Mouse (Mus musculus) limb, embryonic 13.5 days (tissue): Measurements from ENCODE around the gene Ndnf. TPM values are rescaled to one million over a fixed set of nuclear protein-coding genes. Genes with fewer than 3 reads are reported as not detected.

Experiments used
- ATAC-seq: fragments of 200-750 bp; cut with Nextera tagmentation; 2 replicates; pipeline ENCODE4 v1.8.0; 2017; ENCODE audit warnings: low read depth, moderate number of reproducible peaks, moderate TSS enrichment; ENCODE audit not compliant: low FRiP score
- H3K27ac ChIP-seq: fragments of 300-500 bp; sonication (generic); 2 replicates; pipeline ENCODE4 v1.5.1; 2015; ENCODE audit warnings: inconsistent platforms, mild to moderate bottlenecking, moderate library complexity
- H3K27me3 ChIP-seq: fragments of 300-500 bp; sonication (generic); 2 replicates; pipeline ENCODE4 v1.6.1; 2015; ENCODE audit warnings: mild to moderate bottlenecking, inconsistent platforms
- H3K36me3 ChIP-seq: fragments of 300-500 bp; sonication (generic); 2 replicates; pipeline ENCODE4 v1.6.1; 2015; ENCODE audit warnings: inconsistent platforms, mild to moderate bottlenecking, moderate library complexity
- H3K4me1 ChIP-seq: fragments of 300-500 bp; sonication (generic); 2 replicates; pipeline ENCODE4 v1.6.1; 2015; ENCODE audit warnings: inconsistent platforms
- H3K4me2 ChIP-seq: fragments of 300-500 bp; sonication (generic); replicated peaks from 2 replicates; pipeline ENCODE4 v1.6.1; 2015; ENCODE audit warnings: inconsistent platforms, mild to moderate bottlenecking, moderate library complexity
- H3K4me3 ChIP-seq: fragments of 300-500 bp; sonication (generic); 2 replicates; pipeline ENCODE4 v1.5.1; 2015; ENCODE audit warnings: moderate library complexity, mild to moderate bottlenecking, inconsistent platforms
- H3K9ac ChIP-seq: fragments of 300-500 bp; sonication (generic); 2 replicates; pipeline ENCODE4 v1.6.1; 2015; ENCODE audit warnings: mild to moderate bottlenecking, inconsistent platforms
- H3K9me3 ChIP-seq: fragments of 300-500 bp; sonication (generic); 2 replicates; pipeline ENCODE4 v1.6.1; 2016; ENCODE audit warnings: inconsistent platforms
- WGBS: fragments of 180-500 bp; shearing (Covaris S2); methylation state at CpG from one replicate; pipeline ENCODE4 v1.1.7; 2015; 5-methylcytosine and 5-hydroxymethylcytosine counted together
- polyA plus RNA-seq: library from polyadenylated mRNA; unstranded; fragments of >200 nt; fragmentation: Nextera tagmentation; extraction: Ambion mirVana; gene quantifications from 2 replicates; pipeline ENCODE4 v1.2.1, GENCODE M21; 2015

The Ndnf gene
- polyA plus RNA-seq, 1 experiment from 2014 or later: 6.6 TPM

DNA sequence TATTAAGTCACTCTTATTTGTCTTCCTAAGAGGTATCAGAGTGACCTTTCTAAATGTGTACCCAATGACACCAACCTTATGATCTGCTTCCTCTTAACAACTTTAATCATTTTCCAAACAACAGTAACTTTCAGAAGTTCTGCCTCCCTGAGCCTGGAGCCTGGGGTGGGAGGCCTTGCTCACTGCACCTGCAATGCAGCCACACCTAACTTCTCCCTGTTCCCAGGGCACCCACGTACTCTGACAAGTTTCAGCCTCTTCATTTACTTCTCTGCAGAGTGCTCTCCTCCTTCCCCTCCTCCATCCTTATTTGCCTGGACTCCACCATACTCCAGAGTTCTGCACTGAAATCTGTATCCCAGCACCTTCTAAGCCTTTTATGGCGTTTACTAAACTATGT lies 1.4 kb upstream of the Ndnf start:
- no peak overlapping the region for H3K9ac ChIP-seq
- no peak for ATAC-seq
- H3K4me1 ChIP-seq: peaks cover 17% of the 10 kb centered on the region
- WGBS: 17% methylated on average over 2 of the region's 2 CpGs
- no peak overlapping the region for H3K4me2 ChIP-seq
- H3K27ac ChIP-seq: no peak overlapping the region
- peaks cover 9% of the 10 kb centered on the region; the same call in 1 of the 2 replicates for H3K27me3 ChIP-seq
- H3K4me3 ChIP-seq: no peak overlapping the region
- H3K9me3 ChIP-seq: no peaks in the 10 kb centered on the region
- no peaks in the 10 kb centered on the region for H3K36me3 ChIP-seq

DNA sequence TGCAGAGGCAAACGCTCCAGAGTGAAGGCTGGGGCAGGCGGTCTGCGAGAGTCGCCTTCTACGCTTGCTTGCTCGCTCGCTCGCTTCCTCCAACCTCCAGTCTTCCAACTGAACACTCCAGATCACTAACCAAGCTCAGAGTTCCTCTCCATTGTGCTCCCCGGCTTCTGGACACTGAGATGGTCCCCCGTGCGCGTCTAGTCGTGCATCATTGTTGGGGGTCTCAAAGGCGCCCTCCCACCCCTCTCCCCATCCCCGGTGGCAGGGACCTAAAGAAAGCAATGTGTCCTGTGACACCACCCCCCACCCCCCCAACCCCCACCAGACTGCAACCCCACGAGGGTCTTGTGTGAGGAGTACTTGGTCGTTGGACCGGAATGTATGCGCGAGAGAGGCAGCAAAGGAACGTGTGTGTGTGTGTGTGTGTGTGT lies 394 bp upstream of the Ndnf start:
- Histone ChIP-seq H3K9ac (peak overlapping the region; percentile 53), H3K9me3 (no peaks in the 10 kb centered on the region), H3K4me2 (peak overlapping the region; percentile 94), H3K4me1 (peaks cover 17% of the 10 kb centered on the region), H3K36me3 (no peaks in the 10 kb centered on the region), H3K4me3 (peak overlapping the region; percentile 67), H3K27me3 (peaks cover 13% of the 10 kb centered on the region; the same call in 1 of the 2 replicates), H3K27ac (peak overlapping the region; percentile 44; the same call in 1 of the 2 replicates)
- WGBS: under 1% methylated on average over 21 of the region's 21 CpGs
- peak; percentile 52 for ATAC-seq

DNA sequence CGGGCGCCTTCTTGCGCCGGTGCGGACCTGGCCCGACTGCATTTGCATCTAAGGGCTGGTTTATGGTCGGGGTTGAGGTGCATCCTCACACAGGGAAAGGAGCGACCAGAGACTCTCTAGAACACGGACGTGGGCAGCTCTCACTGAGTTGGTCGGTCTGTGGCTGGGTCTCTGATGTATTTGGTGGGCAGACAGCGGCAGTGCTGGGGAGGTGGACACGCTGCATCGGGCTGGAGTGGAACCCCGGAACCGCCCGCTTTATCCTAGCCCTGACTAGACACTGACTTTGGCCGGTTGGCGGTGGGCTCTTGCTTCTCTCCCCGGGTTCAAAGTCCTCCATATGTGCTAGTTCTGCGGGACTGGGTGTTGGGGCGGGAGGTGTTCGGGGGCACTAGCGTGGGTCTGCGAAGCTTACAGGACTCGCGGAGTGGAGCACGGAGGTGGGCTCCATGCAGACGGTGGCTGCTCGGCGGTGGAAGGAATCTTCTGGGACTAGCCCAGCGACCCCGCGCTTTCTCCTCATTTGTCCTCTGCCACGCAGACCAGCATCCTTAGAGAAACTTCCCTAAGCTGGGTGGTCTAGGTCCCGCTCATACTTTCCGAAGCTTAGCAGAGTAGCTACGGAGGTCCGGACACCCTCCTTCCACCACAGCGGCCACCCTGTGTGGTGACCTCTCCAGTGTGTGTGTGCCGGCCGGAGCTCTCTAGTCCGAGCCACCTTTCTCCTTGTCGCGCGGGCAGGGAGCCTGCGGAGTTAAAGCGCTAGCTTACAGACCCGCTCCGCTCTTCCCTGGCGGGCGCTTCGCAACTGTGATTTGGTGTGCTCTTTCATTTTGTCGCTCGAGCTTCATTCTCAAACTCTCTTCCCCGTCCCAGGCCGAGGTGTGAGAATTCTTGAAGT lies 991 bp downstream of the Ndnf start:
- Histone ChIP-seq H3K9me3 (no peaks in the 10 kb centered on the region), H3K36me3 (no peaks in the 10 kb centered on the region), H3K4me2 (peak overlapping the region; percentile 94), H3K27me3 (peaks cover 13% of the 10 kb centered on the region; the same call in 1 of the 2 replicates), H3K4me1 (peaks cover 17% of the 10 kb centered on the region), H3K27ac (peak overlapping the region; percentile 15; the same call in 1 of the 2 replicates), H3K4me3 (peak overlapping the region; percentile 67), H3K9ac (peak overlapping the region; percentile 78)
- 0 out of 2 replicates have a peak, but pooled peaks have one; percentile 13 for ATAC-seq
- under 1% methylated on average over 57 of the region's 57 CpGs for WGBS

DNA sequence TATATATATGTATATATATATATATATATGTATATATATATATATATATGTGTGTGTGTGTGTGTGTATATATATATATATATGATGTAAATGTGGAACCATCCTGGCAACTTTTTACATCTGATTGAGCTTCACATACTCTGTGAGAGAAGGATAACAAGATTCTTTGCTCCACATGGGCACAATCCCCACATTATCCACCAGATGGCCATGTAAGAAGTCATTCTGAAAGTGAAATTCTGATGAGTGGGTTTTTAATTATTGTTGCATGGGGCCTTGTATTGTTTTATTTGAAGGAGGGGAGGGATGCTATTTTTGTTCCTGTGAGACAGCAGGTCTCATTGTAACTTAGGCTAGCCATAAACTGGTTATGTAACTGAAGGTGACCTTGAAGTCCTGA lies 22.5 kb downstream of the Ndnf start:
- Histone ChIP-seq H3K36me3 (peaks cover 6% of the 10 kb centered on the region; the same call in 1 of the 2 replicates), H3K27me3 (no peaks in the 10 kb centered on the region), H3K27ac (no peak overlapping the region), H3K9me3 (no peaks in the 10 kb centered on the region), H3K4me3 (no peak overlapping the region), H3K4me1 (no peaks in the 10 kb centered on the region), H3K4me2 (no peak overlapping the region), H3K9ac (no peak overlapping the region)
- no peak for ATAC-seq

DNA sequence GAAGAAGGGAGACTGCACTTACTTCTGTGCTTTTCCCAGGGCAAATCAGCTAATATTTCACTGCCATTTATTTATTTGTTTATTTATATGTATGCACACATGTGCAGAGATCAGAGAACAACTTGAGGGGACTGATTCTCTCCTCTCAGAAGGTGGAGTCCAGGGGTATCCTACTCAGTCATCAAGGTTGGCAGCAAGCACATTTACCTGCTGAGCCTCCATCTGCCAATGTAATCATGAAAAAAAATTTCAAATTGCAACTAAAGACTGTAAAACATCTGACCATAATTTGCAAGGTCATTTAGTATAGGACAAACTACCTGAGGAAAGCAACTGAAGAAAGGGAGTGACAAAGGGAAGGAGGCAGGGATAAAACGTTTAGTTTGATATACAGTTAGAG lies 49.3 kb downstream of the Ndnf start:
- no peak overlapping the region for H3K4me2 ChIP-seq
- no peak overlapping the region for H3K9ac ChIP-seq
- no peaks in the 10 kb centered on the region for H3K9me3 ChIP-seq
- no peaks in the 10 kb centered on the region for H3K27me3 ChIP-seq
- H3K4me1 ChIP-seq: no peaks in the 10 kb centered on the region
- ATAC-seq: no peak
- H3K4me3 ChIP-seq: no peak overlapping the region
- 64% methylated on average over 1 of the region's 1 CpGs for WGBS
- H3K27ac ChIP-seq: no peak overlapping the region
- H3K36me3 ChIP-seq: no peaks in the 10 kb centered on the region

DNA sequence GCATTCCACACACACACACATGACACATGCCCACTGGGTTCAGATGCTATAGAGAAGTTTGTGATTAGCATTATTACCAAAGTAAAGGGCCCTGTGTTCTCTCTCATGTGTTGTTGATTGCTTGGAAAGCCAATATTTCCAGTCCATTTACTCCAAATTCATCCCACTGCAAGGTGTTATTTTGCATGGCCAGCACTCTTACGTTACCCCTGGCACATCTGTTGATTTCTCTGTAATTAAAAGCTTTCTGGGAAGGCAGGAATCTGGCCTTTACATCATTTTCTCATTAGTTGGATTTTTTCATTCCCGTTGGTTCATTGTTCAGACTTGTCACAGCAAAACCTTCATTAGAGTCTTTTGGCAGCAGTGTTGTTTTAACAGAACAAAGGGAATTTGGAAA lies 54.3 kb downstream of the Ndnf start:
- H3K27me3 ChIP-seq: no peaks in the 10 kb centered on the region
- ATAC-seq: no peak
- H3K4me1 ChIP-seq: peaks cover 8% of the 10 kb centered on the region; the same call in 1 of the 2 replicates
- WGBS: 22% methylated on average over 2 of the region's 2 CpGs
- H3K9me3 ChIP-seq: no peaks in the 10 kb centered on the region
- H3K4me2 ChIP-seq: no peak overlapping the region
- H3K9ac ChIP-seq: no peak overlapping the region
- no peaks in the 10 kb centered on the region for H3K36me3 ChIP-seq
- no peak overlapping the region for H3K4me3 ChIP-seq
- no peak overlapping the region for H3K27ac ChIP-seq

DNA sequence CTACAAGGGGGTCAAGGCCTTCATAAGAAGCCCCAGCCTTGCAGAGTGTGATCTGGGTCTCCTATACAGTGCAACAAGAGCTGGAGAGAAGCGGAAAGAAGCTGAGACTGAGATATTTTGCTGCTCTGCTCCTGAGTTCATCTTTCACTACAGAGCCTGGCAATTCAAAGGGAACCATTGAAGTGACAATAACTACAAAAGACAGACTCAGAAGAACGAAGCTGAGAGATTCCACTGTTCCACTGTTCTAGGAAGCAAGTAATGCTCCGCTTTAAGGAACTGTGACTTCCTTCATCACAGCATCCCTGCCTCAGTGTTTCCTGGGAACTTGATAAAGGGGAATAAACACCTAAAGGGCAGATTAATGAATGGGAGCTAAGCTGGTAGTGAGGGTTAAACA lies 56.9 kb downstream of the Ndnf start:
- Histone ChIP-seq H3K4me1 (peaks cover 8% of the 10 kb centered on the region; the same call in 1 of the 2 replicates), H3K9me3 (no peaks in the 10 kb centered on the region), H3K9ac (no peak overlapping the region), H3K4me3 (no peak overlapping the region), H3K27me3 (no peaks in the 10 kb centered on the region), H3K4me2 (no peak overlapping the region), H3K27ac (no peak overlapping the region), H3K36me3 (no peaks in the 10 kb centered on the region)
- ATAC-seq: no peak
- 87% methylated on average over 3 of the region's 3 CpGs for WGBS

DNA sequence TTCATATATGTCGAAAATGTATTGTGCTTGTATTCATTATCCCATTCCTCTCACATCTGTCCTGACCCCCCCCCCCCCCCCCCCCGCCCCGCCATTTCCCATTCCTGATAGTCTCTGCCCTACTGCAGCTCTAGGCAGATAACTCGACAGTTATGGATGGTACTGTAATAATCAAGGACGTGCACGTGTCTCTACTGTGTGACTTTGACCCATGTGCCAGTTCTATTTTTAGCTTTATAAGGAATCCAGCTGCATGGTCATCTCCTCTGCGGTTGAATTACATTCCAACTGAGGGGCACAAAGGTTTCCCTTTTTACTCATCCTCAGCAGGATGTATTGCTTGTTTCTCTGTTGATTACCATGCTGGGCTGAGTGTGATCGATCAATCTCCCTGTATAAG lies 68.1 kb downstream of the Ndnf start:
- Histone ChIP-seq H3K4me3 (no peak overlapping the region), H3K4me2 (no peak overlapping the region), H3K36me3 (no peaks in the 10 kb centered on the region), H3K4me1 (no peaks in the 10 kb centered on the region), H3K9ac (no peak overlapping the region), H3K27ac (no peak overlapping the region), H3K27me3 (no peaks in the 10 kb centered on the region), H3K9me3 (no peaks in the 10 kb centered on the region)
- WGBS: 65% methylated on average over 6 of the region's 8 CpGs
- no peak for ATAC-seq

DNA sequence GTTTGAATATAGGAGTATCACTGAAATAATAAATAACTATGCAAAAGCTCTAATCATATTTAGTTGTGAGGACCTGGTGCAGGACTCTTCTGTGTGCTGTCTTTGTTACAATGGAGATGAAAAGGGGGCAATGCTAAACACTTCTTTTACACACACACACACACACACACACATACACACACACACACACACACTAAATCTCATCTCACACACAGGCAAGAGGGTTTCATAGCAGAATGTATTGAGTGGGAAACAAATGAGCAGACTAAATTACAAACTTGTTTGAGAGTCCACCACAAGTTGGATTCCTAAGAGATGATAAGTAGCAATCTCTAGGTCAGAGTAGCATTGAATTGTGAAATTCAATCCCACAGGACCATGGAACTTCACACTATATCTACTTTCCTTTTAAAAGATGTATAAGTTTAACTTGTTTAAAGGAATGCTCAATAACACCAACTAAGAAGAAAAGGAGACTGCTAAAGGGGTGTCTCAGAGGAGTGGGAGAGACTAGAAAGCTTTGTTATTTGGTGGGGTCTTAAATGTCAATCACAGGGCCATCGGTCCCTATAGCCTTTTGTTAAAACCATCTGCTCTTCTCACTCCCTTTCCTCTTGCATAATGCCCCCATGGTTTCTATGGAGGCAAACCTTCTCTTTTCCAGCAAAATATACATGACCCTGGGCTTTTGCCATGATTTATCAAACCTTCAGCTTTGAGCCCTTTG lies 71.9 kb downstream of the Ndnf start:
- 72% methylated on average over 1 of the region's 1 CpGs for WGBS
- H3K9ac ChIP-seq: no peak overlapping the region
- H3K36me3 ChIP-seq: no peaks in the 10 kb centered on the region
- H3K4me2 ChIP-seq: no peak overlapping the region
- H3K4me1 ChIP-seq: no peaks in the 10 kb centered on the region
- ATAC-seq: no peak
- H3K27ac ChIP-seq: no peak overlapping the region
- no peaks in the 10 kb centered on the region for H3K9me3 ChIP-seq
- no peaks in the 10 kb centered on the region for H3K27me3 ChIP-seq
- H3K4me3 ChIP-seq: no peak overlapping the region

DNA sequence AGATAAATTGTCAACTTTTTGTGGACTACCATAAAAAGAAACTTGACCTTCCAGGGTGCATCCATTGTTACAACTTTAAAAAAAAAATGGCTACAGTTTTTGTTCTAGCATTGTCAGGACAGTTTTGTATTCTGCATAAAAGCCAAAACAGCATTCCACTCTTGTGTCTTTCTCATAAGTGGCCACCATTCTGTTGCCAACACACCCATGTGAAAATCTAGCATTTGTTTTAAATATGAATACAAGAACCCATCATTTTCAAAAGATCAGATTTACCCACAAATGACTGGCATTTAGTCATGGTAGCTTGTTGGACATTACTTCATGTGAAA lies 72.4 kb downstream of the Ndnf start:
- no peak overlapping the region for H3K4me3 ChIP-seq
- no peaks in the 10 kb centered on the region for H3K9me3 ChIP-seq
- ATAC-seq: no peak
- no peak overlapping the region for H3K9ac ChIP-seq
- H3K27ac ChIP-seq: no peak overlapping the region
- no peaks in the 10 kb centered on the region for H3K36me3 ChIP-seq
- H3K27me3 ChIP-seq: no peaks in the 10 kb centered on the region
- no peak overlapping the region for H3K4me2 ChIP-seq
- no peaks in the 10 kb centered on the region for H3K4me1 ChIP-seq

DNA sequence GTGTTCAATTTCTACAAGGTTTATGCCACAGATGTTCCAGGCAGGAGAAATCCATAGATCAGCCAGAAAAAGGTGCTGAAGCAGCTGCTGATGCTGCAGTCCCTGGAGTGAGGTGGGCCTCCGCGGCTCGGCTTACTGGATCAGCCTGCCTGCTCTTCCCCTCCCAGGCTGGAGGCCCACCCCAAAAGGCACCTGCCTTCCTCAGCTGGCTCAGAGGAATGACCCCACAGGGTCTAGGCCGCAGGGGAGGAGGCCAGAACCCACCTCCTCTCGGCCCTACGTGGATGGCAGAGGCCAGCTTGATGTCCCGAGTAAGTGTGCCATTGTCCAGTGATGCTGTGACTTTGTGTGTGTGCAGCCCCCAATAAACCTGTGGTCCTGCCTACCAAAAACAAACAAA lies 86.8 kb downstream of the Ndnf start:
- no peaks in the 10 kb centered on the region for H3K36me3 ChIP-seq
- H3K27ac ChIP-seq: no peak overlapping the region
- no peaks in the 10 kb centered on the region for H3K4me1 ChIP-seq
- H3K4me2 ChIP-seq: no peak overlapping the region
- ATAC-seq: no peak
- no peak overlapping the region for H3K9ac ChIP-seq
- 57% methylated on average over 7 of the region's 7 CpGs for WGBS
- no peak overlapping the region for H3K4me3 ChIP-seq
- no peaks in the 10 kb centered on the region for H3K27me3 ChIP-seq
- no peaks in the 10 kb centered on the region for H3K9me3 ChIP-seq

DNA sequence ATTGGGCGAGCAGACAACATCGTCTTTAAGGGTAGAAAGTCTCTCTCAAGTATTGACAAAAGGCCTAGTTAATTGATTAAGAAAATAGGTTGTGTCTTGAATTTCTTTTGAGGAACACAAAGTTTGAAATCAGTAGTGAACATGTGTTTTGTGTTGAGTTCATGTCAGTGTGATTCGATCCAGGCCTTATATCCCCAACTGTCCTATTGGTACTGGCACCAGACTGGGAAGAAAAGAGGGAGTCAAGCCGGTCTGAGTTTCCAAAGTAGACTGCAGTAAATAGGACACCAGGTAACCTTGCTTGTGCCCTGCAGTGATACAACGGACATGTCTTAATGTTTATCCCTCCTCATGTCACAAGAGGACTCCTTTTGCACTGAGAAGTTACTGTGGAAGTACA lies 87.8 kb downstream of the Ndnf start:
- WGBS: 65% methylated on average over 5 of the region's 5 CpGs
- Histone ChIP-seq H3K9ac (no peak overlapping the region), H3K4me3 (no peak overlapping the region), H3K27ac (no peak overlapping the region), H3K4me2 (no peak overlapping the region), H3K27me3 (no peaks in the 10 kb centered on the region), H3K36me3 (no peaks in the 10 kb centered on the region), H3K9me3 (no peaks in the 10 kb centered on the region), H3K4me1 (no peaks in the 10 kb centered on the region)
- ATAC-seq: no peak
